In genomic region chr11:96294245-96295091, GRCm38 (mm10) we compare ENCODE assay signal across 9 mouse cellular contexts. TPM values are rescaled to one million over a fixed set of nuclear protein-coding genes. Genes with fewer than 3 reads are reported as not detected.
DNase-seq lines count a peak whose midpoint lies in the region; ATAC-seq and TF ChIP-seq lines count a peak whose summit lies in the region.
"Had no signal": no experiment of that assay in that cellular context is flagged by ENCODE, and none has a peak within 500 bp of the region (broad histone marks: within the 10 kb centered on the region; RNA-seq: fewer than 3 reads in every experiment).

No protein-coding gene starts in this region.

- no peak overlapping the region for H3K9ac ChIP-seq in heart, postnatal 0 days (replicated peaks; ENCODE audit: low read depth, low read length)

- DNase-seq in cerebellum, postnatal 10 days, result peak; percentile 81 to 85
- no peak for DNase-seq in cerebellum, adult 11-12 months
- peak; percentile 89 for DNase-seq in CD4-positive, CD25-positive, alpha-beta regulatory T cell, adult 2 months (ENCODE audit: low read depth, low spot score)
- DNase-seq in heart, postnatal 0 days (ENCODE audit: low spot score), result peak; percentile 58
- DNase-seq in kidney, postnatal 10 days, result peak; percentile 96
- peak; percentile 88 for DNase-seq in lung, postnatal 36 days
- DNase-seq in spleen, postnatal 36 days (ENCODE audit: low spot score in 2 of 2), result peak; percentile 50 to 53

- H3K36me3 ChIP-seq in heart, postnatal 0 days (replicated peaks; ENCODE audit: control insufficient read depth, insufficient read depth, low read length), result no peaks in the 10 kb centered on the region

- under 1% methylated on average over 32 of the region's 32 CpGs for WGBS in heart, postnatal 0 days

- H3K27me3 ChIP-seq in heart, postnatal 0 days (ENCODE audit: control insufficient read depth, insufficient read depth, low read length), result peaks cover 100% of the 10 kb centered on the region

- no peak overlapping the region for H3K4me2 ChIP-seq in heart, postnatal 0 days (ENCODE audit: low read depth, low read length)

- H3K9me3 ChIP-seq in heart, postnatal 0 days (replicated peaks; ENCODE audit: control insufficient read depth, low read length), result no peaks in the 10 kb centered on the region

- TF ChIP-seq CTCF in heart, postnatal 0 days (IDR thresholded peaks at IDR 0.05; ENCODE audit: low read depth), result peak; percentile 72

- peak; percentile 62; the same call in 1 of the 2 replicates for ATAC-seq in heart, postnatal 0 days (ENCODE audit: insufficient read depth, low read depth)

- no peaks in the 10 kb centered on the region for H3K4me1 ChIP-seq in brown adipose tissue, adult 24 weeks (ENCODE audit: control insufficient read depth, insufficient read depth, insufficient read length, low read length)
- no peaks in the 10 kb centered on the region for H3K4me1 ChIP-seq in heart, postnatal 0 days (ENCODE audit: control insufficient read depth, insufficient read depth)

- peak overlapping the region; percentile 67 for H3K4me3 ChIP-seq in brown adipose tissue, adult 24 weeks (ENCODE audit: insufficient read depth, low read depth, low read length)
- no peak overlapping the region for H3K4me3 ChIP-seq in heart, postnatal 0 days (ENCODE audit: low read depth, low read length)

- H3K27ac ChIP-seq in brown adipose tissue, adult 24 weeks (replicated peaks; ENCODE audit: low read depth, low read length), result 0 out of 2 replicates have a peak overlapping the region, but pooled peaks have one; percentile 9
- no peak overlapping the region for H3K27ac ChIP-seq in heart, postnatal 0 days (ENCODE audit: low read depth)

- TF ChIP-seq EP300 in heart, postnatal 0 days (IDR thresholded peaks at IDR 0.05; ENCODE audit: low read depth), result no peak

RNA-seq across cellular contexts. Expression of gene Hoxb6, which starts 2.2 kb away (rescaled TPM):
- polyA plus RNA-seq in brown adipose tissue, adult 24 weeks (2012; ENCODE audit: insufficient read depth, insufficient read length, missing spikeins), result 0.91 and 1.9 TPM in 2 replicates
- not detected in 2 replicates for total RNA-seq in heart, postnatal 0 days (2014; rRNA removed; ENCODE audit: low replicate concordance)
- not detected in 2 replicates for polyA plus RNA-seq in heart, postnatal 0 days (2015; fragmentation: Nextera tagmentation; extraction: Ambion mirVana)
- total RNA-seq: left cerebral cortex, postnatal 25 days had no signal

RNA-seq across cellular contexts. Expression of gene Hoxb7, which starts 8.0 kb away (rescaled TPM):
- 2.1 and 2.6 TPM in 2 replicates for polyA plus RNA-seq in brown adipose tissue, adult 24 weeks (2012; ENCODE audit: insufficient read depth, insufficient read length, missing spikeins)
- total RNA-seq in heart, postnatal 0 days (2014; rRNA removed; ENCODE audit: low replicate concordance), result not detected in 2 replicates
- 0.20 TPM in 1 of 2 replicates, not detected in the other for polyA plus RNA-seq in heart, postnatal 0 days (2015; fragmentation: Nextera tagmentation; extraction: Ambion mirVana)
- total RNA-seq: left cerebral cortex, postnatal 25 days had no signal

RNA-seq across cellular contexts. Expression of gene Hoxb5, which starts 8.7 kb away (rescaled TPM):
- polyA plus RNA-seq in brown adipose tissue, adult 24 weeks (2012; ENCODE audit: insufficient read depth, insufficient read length, missing spikeins), result 1.1 and 1.2 TPM in 2 replicates
- total RNA-seq in heart, postnatal 0 days (2014; rRNA removed; ENCODE audit: low replicate concordance), result 0.19 TPM in 1 of 2 replicates, not detected in the other
- 0.08 and 0.25 TPM in 2 replicates for polyA plus RNA-seq in heart, postnatal 0 days (2015; fragmentation: Nextera tagmentation; extraction: Ambion mirVana)
- total RNA-seq: left cerebral cortex, postnatal 25 days had no signal

RNA-seq across cellular contexts. Expression of gene Hoxb8, which starts 12.8 kb away (rescaled TPM):
- 0.58 and 1.9 TPM in 2 replicates for polyA plus RNA-seq in brown adipose tissue, adult 24 weeks (2012; ENCODE audit: insufficient read depth, insufficient read length, missing spikeins)
- not detected in 2 replicates for total RNA-seq in heart, postnatal 0 days (2014; rRNA removed; ENCODE audit: low replicate concordance)
- polyA plus RNA-seq in heart, postnatal 0 days (2015; fragmentation: Nextera tagmentation; extraction: Ambion mirVana), result not detected in 2 replicates
- total RNA-seq: left cerebral cortex, postnatal 25 days had no signal

RNA-seq across cellular contexts. Expression of gene Hoxb9, which starts 23.2 kb away (rescaled TPM):
- not detected in 2 replicates for polyA plus RNA-seq in brown adipose tissue, adult 24 weeks (2012; ENCODE audit: insufficient read depth, insufficient read length, missing spikeins)
- total RNA-seq in heart, postnatal 0 days (2014; rRNA removed; ENCODE audit: low replicate concordance), result not detected in 2 replicates
- not detected in 2 replicates for polyA plus RNA-seq in heart, postnatal 0 days (2015; fragmentation: Nextera tagmentation; extraction: Ambion mirVana)
- total RNA-seq: left cerebral cortex, postnatal 25 days had no signal
